Mouse (Mus musculus) heart, postnatal 10 days (tissue): ENCODE results near the gene Daxx. TPM values are rescaled to one million over a fixed set of nuclear protein-coding genes. Genes with fewer than 3 reads are reported as not detected.
A peak's percentile ranks its signal among the peaks of the same experiment; 100 is the strongest.
"Not testable (repeated sequence)": the region's sequence is repeated elsewhere in the genome, so short reads cannot be mapped to it uniquely, and the experiment has no call there.

Source experiments
- DNase-seq, 2 experiments: peaks; one replicate each; pipeline ENCODE4 v3.0.0; 2021
- intact Hi-C: fragments of 180-260 bp; cut with DNase I; formaldehyde crosslinking; loops from one replicate; pipeline ENCODE4 v1.15.1; 2025
- total RNA-seq, 2 experiments: library from RNA; stranded (reverse); gene quantifications; 2 replicates each; pipeline ENCODE4 v1.2.3; 2021

The Daxx gene
- total RNA-seq, 2 experiments from 2014 or later: 16.9 to 18.3 TPM

DNA sequence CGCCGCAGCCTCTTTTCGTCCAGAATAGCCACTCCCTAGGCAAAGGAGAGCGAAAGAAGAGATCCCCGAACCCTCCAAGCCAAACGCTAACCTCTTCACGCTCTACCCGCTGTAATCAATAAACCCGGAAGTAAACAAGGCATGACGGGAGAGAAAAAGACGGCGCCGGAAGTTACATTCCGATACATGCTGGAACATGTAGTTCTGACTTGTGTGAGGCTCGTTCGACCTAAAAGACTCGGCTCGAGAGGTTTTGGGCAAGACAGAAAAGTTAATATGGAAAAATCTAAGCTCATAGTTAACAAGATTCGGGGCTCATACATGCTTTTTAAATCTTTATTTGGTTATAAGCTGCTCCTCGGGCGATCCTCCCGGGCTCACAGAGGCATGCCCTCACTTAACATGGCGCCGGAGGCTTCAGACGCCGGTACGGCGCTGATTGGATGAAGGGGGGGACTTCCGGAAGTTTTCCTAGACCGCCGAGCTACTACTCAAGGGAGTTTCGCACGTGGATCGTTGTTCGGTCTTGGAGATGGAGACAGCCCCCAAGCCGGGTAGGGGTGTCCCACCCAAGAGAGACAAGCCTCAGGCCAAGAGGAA, 31.1 kb downstream of the Daxx start, which contains the start of the genes Pfdn6 and Wdr46:
TSS of gene Pfdn6 (minus strand) at position 138 of the 600 bp plus-strand sequence.
TSS of gene Wdr46 (plus strand) at position 455 of the 600 bp plus-strand sequence.
- DNase-seq: peak; percentile 91 to 93
- intact Hi-C loops: no loop called here

DNA sequence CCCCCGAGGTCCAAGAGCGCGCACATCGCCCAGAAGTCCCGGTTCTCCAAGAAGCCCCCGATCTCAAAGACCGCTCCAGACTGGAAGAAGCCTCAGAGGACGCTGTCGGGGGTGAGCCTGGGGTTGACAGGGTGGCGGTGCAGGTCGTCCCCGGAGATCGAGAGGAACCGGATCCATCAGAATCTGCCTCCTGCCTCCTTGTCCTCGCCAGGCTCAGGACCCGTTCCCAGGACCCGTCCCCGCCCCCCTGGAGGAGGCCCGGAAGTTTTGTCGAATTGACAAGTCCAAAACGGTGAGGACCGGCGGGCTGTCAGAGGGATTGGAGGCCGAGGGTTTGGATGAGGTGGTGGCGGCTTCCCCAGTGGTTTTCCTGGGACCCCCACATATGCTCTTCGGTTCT, 31.8 kb downstream of the Daxx start:
- intact Hi-C loops: no loop called here
- DNase-seq: peak in 1 of 2 experiments; percentile 28

DNA sequence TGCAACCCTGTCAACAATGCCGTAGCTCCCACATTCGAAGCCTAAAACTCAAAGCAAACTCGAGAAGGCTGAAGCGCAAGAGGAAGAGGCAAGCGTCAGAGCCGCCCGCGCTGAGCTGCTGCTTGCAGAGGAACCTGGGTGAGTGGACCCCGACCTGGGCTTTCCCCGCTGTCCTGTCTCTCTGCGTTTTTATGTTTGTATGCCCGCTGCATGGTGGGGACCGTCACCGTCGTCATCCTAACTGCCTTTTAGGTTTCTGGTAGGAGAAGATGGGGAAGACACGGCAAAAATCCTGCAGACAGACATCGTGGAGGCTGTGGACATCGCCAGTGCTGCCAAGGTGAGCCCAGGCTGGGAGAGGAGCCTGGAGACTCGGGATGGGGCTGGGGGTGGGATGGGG, 32.2 kb downstream of the Daxx start:
- intact Hi-C loops: no loop called here
- no peak for DNase-seq

DNA sequence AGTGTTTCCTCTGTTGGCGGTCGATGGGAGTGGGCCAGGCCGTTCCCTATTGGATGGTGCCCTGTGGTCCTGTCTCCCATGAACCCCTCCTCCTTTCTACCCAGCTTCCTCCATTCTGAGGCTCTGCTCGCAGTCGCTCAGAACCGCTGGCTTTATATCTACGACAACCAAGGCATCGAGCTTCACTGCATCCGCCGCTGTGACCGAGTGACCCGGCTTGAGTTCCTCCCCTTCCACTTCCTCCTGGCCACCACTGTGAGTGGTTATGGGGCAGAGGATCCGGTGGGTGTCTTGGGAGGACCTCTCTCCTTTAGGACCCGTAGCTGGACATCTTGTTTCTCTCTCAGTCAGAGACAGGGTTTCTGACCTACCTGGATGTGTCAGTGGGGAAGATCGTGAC, 34.2 kb downstream of the Daxx start:
- intact Hi-C loops: no loop called here
- no peak for DNase-seq

DNA sequence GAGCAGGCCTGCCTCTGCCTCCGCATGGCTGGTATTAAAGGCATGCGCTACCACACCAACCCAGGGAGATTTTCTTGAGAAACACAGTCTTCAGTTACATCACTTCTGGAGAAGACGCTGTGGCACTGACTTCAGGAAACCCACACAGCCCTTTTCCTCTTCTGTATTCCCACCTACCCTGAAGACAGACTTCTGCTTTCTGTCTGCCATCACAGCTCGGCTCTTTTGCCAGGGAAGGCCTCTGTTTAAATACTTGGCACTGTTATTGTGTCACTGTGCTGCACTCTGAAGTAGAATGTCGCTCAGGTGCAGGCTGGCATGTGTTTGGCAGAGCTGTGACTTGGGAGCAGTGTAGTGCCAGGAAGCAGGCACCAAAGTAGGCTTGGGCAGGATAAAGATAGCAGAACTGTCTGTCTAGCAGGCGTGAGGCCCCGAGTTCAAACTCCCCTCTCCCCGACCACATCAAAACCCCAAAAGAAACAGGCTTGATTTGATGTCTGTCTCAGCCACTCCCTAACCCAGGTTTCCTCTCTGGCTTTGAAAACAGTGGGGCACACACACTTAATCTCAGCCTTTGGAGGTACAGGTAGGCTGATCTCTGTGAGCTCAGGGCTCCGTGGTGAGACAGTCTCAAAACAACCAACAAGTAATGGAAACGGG, 38.3 kb downstream of the Daxx start:
- intact Hi-C loops: no loop called here
- no peak for DNase-seq

DNA sequence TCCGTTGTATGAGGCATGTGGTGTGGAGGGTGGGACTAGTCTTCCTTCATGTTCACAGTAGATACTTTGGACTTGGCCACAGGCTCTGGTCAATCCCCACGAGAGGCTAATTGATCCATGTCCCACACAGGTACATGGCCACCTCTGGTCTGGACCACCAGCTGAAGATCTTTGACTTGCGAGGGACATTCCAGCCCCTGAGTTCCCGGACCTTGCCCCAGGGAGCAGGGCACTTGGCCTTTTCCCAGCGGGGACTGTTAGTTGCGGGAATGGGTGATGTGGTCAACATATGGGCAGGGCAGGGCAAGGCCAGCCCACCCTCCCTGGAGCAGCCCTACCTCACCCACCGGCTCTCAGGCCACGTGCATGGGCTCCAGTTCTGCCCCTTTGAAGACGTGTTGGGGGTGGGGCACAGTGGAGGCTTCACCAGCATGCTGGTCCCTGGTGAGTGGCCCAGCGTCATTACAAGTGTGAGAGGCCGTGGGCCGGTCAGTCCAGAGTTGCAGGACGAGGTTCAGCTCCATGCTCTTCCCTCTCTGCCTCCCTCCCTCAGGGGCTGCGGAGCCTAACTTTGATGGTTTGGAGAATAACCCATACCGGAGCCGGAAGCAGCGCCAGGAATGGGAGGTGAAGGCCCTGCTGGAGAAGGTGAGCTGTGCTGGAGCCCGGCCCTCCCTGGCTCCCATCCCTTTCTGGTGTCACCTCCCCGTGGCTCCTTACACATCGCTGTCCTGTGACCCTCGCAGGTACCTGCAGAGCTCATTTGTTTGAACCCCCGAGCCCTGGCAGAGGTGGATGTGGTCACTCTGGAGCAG, 39.1 kb downstream of the Daxx start:
- intact Hi-C loops: no loop called here

DNA sequence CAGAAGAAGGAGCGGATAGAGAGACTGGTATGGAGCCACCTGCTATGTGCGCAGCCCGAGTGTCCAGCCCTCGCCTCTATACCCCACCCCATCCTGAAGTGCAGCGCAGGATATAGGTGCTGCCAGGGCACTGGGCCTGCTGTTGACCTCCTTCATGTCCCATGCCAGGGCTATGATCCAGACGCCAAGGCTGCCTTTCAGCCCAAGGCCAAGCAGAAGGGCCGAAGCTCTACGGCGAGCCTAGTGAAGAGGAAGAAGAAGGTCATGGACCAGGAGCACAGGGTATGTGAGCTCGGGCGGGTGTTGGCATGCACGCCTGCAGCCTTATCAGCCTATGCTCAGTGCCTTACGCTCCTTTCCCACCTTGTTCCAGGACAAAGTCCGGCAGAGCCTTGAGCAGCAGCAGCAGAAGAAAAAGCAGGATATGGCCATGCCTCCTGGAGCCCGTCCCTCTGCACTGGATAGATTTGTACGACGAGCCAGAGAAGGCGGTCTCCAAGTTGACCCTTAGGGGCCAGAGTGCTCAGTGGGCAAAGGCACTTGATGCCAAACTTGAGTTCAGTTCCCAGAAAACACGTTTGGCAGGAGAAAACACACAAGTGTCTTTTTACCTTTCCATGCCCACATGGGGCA, 39.8 kb downstream of the Daxx start:
- no peak for DNase-seq
- intact Hi-C loops: no loop called here

More for the DNA sequence above, 39.1 kb downstream of the Daxx start:
- DNase-seq: no peak

DNA sequence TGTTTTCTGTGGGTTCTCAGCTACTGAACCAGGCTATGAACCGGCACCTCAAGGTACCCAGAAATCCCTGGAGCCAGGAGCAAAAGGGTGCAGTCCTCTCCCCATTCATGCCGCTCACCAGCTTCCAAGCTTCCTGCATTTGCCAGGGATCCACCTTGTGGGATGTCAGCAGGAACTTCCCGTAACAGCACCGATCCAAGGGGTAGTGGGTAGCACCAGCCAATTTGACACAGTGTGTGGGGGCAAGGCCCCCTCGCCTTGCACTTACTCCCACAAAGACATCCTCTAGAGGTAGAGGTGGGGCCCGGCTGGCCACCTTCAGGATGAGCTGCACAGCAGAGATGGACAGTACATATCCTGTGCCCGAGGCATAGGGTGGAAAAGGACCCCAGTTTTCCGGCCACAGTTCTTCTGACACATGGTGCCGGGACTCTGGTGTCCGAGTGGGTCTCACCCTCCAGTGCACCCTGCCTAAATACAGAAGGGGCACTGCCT, 41.0 kb downstream of the Daxx start:
- intact Hi-C loops: no loop called here
- no peak for DNase-seq

DNA sequence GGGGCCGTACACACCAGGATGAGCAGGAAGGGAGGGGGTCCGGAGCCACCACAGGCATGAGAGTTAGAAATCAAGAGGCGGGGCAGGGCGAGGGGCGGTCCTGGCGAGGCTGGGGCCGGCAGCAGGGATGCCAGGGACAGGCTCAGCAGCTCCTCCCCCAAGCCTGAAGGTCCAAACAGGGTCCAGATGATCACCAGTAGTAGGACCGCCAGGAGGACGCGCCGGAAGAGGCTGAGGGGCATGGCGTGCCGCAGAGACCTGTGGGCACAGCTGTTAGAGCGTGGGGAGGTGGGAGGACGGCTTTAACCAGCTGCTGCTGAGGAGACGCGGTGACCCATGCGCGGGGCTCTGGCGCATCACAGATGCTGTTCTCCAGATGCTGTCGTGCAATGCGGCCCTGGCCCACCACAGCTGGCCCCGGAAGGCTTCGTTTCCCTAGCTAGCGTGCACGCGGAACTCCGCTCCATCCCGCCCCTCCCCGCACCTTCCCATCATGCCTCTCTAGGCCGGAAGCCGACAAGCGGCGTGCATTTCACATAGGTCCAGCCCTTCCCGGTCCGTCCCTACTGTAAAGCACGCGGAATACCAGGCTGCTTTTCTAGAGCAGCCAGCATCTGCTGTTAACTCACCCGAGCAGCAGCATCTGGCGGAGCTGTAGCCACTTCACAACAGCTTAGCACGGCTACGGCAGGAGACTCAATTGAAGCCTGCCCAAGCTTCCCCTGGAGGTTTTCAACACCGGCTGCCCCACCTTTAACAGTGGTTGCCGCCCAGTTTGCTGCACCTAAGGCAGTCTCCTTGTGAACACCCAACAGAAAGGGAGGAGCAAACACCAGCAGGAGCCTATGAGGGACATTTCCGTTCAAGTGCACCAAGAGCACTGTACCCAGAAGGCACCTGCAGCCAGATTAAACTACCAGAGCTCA, 42.1 kb downstream of the Daxx start, which contains the start of gene B3galt4:
TSS of gene B3galt4 (minus strand) at position 468 of the 926 bp plus-strand sequence.
- intact Hi-C loops: no loop called here
- peak; percentile 77 to 84 for DNase-seq

DNA sequence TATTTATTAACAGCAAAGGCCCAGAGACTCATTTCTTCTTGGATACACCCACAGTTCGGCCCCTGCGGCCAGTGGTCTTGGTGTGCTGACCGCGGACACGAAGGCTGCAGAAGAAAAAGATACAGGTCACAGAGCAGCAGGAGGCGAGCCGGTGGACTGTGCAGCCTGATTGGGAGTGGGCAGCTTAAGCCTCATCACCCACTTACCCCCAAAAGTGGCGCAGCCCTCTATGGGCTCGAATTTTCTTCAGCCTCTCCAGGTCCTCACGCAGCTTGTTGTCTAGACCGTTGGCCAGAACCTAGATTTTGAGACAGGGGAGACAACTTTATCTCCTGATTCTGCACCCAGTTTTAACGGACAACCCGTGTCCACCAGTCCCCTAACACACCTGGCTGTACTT, 42.8 kb downstream of the Daxx start:
- intact Hi-C loops, DNase-seq: not testable (repeated sequence)

DNA sequence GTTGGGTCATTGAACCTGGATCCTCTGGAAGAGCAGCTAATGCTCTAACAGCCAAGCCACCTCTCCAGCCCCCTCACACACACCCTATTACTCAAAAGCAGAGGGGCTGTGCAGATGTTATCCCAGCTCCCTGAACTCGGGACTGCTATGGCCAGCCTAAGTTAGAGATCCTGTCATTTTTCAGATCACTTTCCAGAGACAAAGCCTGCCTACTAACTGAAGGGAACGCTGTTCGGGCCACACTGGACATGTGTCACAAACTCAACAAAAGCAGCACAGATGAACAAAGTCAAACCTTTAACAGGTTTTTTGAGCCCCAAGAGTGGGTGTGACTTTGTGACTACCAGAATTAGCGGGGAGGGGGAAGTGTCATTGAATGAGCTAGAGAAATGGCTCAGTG, 43.7 kb downstream of the Daxx start:
- intact Hi-C loops: no loop called here
- no peak for DNase-seq

DNA sequence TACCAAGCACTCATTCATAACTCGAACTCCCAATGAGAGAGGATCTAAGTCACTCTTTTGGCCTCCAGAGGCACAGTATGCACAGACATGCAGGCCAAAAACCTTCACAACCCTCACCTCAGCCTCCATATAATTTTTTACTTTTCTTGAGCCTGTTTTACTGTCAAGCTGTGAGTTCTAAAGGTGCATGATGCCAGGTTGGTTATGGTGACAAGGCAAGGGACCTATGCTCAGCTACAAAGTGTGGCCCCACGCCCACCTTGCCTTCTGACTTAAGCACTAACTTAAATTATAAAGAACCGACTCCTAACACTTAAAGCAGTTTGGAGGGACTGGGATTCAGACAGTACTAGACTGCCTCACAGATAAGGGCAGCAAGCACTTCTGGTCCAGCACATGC, 44.1 kb downstream of the Daxx start:
- intact Hi-C loops: no loop called here
- no peak for DNase-seq

DNA sequence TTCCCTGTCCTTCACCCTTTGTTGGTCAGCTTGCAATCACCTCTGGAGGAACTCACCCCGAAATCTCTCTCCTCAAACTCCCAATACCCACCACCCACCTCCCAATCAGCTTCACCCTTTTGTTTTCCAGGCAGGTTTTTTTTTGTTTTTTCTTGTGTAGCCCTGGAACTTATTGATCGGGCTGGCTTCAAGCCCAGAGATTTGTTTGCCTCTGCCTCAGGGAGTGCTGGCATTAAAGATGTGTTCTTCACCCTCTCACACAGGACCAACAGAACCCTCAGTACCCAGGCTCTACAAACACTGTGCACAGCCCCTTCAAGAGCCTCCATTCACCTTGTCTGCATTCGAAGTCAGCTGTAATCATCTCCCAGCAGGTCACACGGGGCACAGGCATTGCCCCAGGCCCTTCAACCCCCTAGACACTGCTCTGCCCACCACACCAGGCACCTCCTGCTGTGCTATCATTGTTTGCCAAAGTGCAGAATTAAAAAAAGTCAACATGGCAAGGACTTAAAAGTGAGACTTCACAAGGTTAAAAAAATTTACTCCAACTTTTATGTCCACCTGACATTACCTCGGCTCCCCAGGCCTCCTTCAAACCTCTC, 44.8 kb downstream of the Daxx start:
- DNase-seq: no peak
- intact Hi-C loops: no loop called here

DNA sequence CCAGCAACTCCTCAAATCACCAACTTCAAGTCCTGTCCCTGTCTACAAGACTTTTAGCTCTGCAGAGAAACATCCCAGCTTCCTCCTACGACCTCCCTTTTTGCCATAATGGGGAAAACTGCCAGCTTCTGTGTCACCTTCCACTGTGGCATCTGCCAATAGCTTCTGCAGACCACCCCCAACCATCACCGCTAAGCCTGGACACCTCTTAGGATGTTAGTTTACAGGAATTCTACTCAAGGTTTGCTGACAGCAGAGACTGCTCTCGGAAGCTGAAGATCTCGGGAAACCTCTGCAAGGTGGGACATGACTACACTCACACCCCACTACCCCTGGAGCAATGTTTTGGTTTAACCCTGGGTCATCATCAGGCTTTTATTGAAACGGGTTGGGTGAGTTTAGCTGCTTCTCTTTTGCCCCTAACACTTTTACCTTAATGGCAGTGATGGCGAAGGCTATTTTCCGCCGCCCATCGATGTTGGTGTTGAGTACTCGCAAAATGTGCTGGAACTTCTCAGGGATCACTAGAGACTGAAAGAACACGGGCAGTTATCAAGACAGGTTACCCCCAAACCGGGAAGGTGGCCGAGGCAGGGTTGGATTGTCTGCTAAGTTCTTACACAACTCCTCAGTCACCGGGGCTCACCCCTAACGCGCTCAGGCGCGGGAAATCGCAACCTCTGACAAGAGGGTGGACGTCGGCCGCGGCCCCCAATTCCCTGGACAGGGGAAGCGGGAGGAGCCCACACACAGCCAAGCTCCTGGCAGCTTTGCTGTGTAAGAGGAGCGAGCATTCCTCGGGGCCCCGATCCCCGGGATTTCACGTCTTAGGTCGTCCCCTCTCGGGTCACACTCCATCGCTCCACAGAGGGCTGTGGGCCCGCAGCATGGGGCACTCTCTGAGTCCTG, 45.7 kb downstream of the Daxx start:
- intact Hi-C loops: no loop called here
- no peak for DNase-seq

DNA sequence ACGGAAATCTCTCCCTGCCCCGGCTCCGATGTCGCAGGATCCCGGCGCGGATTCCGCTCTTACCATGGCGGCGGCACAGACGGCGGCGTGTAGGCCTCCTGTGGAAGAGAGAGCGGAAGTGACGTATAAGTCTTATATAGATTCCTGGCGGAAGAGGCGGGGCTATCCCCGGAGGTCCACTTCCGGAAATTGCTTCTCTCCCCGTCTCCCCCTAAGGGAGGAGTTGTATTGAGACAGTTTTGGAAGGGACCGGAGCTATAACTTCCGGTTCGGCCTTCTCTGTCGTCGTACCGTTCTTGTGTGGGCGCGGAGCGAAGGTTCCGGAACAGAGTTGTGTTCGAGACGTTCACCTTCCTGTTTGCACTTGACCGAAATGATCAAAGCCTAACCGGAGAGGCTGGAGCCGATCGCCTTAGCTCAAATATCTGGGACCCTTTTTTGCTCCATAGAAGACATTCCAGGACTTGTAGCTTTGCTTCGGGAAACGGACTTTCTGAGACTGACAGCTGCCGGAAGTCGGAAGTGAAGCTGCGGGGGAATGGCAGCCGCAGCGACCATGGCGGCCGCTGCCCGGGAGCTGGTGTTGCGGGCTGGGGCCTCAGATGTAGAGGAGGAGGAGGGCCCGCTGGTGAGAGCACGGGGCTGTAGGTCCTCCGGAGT, 46.5 kb downstream of the Daxx start, which contains the start of the genes Vps52 and Rps18:
TSS of gene Vps52 (plus strand) at position 258 of the 660 bp plus-strand sequence.
TSS of gene Rps18 (minus strand) at position 447 of the 660 bp plus-strand sequence.
- intact Hi-C loops: no loop called here

DNA sequence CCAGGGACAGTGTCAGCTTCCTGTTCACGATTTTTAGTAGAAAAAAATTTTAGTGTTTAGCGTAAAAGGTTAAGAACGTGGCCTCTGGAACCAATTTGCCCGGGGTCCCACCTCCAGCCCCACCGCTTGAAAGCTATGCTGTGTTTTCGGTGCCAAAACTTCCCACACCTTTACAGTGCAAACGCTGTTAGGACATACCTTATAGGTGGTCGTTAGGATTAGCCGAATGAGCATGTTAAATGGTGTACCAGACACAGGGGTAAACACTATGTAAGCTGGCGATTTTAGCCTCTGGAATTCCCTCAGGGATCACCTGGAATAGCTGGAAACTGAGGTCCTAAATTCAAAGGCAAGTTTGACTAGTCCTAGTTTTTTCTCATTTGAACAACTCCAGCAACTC, 47.1 kb downstream of the Daxx start:
- intact Hi-C loops: no loop called here
- no peak for DNase-seq

More for the DNA sequence above, 46.5 kb downstream of the Daxx start, which contains the start of the genes Vps52 and Rps18:
- peak; percentile 98 for DNase-seq

DNA sequence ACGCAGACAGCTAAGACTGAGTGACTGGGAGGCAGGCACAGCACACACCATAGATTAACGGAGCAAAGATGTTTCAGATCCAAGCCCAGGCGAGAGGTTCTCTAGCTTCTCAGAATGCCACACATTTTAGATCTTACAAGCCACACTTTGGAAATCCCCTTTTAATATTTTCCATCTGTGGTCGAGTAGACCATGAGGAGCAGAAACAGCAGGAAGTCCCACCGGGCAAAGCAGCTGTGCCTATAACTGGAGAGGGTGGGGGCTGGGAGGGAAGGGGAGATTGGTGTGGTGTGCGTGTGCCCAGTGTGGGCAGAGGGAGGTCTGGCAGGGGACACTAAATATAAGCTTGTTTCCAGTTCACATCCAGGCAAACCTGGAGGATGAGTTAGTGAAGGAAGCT, 48.3 kb downstream of the Daxx start:
- no peak for DNase-seq
- intact Hi-C loops: no loop called here

DNA sequence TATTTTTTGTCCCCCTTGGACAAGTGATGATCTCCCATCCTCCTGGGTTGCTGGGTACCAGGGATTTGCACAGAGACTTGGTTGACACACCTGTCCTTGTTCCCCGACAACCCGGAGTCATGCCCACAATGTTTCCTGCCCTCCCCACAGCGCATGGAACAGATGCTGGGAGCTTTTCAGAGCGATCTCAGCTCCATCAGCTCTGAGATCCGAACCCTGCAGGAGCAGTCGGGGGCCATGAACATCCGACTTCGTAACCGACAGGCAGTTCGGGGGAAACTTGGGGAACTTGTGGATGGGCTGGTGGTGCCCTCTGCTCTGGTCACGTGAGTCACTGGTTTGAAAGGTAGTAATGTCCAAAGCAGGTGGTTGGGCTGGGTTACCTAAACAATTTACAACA, 49.2 kb downstream of the Daxx start:
- no peak for DNase-seq
- intact Hi-C loops: no loop called here
